Mouse (Mus musculus) myocyte (in vitro differentiated cells): ENCODE results near the gene Brsk1.

Experiments used
- E2F4 ChIP-seq: IDR thresholded peaks from one replicate; pipeline ENCODE4 v1.6.1; 2011; ENCODE audit warnings: mild to moderate bottlenecking, control low read depth, moderate library complexity; ENCODE audit not compliant: insufficient read depth
- MAX ChIP-seq: IDR thresholded peaks from one replicate; pipeline ENCODE4 v1.6.1; 2011; ENCODE audit warnings: low read depth, mild to moderate bottlenecking, control low read depth
- MYOD1 ChIP-seq, 3 experiments: IDR thresholded peaks; one replicate each; pipeline ENCODE4 v1.6.1; 2011; ENCODE audit warnings: control low read depth in 2 of 3, low read depth in 2 of 3, mild to moderate bottlenecking in 2 of 3, moderate library complexity in 1 of 3; ENCODE audit not compliant: insufficient read length in 2 of 3, control insufficient read depth in 1 of 3
- MYOG ChIP-seq, 3 experiments: IDR thresholded peaks; one replicate each; pipeline ENCODE4 v1.6.1; 2011; ENCODE audit warnings: control low read depth in 2 of 3, low read depth in 2 of 3, mild to moderate bottlenecking in 2 of 3; ENCODE audit not compliant: insufficient read length in 2 of 3, control insufficient read depth in 1 of 3, insufficient read depth in 1 of 3
- POLR2A ChIP-seq: IDR thresholded peaks from one replicate; pipeline ENCODE4 v1.6.1; 2011; ENCODE audit warnings: low read depth, mild to moderate bottlenecking, control low read depth, moderate library complexity; ENCODE audit not compliant: insufficient read length
- TCF12 ChIP-seq: IDR thresholded peaks from one replicate; pipeline ENCODE4 v1.6.1; 2011; ENCODE audit warnings: mild to moderate bottlenecking, control low read depth; ENCODE audit not compliant: poor library complexity, insufficient read depth, severe bottlenecking
- TCF3 ChIP-seq: IDR thresholded peaks from one replicate; pipeline ENCODE4 v1.6.1; 2011; ENCODE audit warnings: low read depth, control low read depth; ENCODE audit not compliant: insufficient read length

- TF ChIP-seq TCF12 = no peak
- TF ChIP-seq E2F4 = no peak
- no peak for TF ChIP-seq TCF3
- TF ChIP-seq POLR2A = no peak
- no peak for TF ChIP-seq MYOD1 (IDR thresholded peaks at IDR 0.05; ENCODE audit: control insufficient read depth in 1 of 3, insufficient read length in 2 of 3, low read depth in 2 of 3)
- no peak for TF ChIP-seq MAX
- TF ChIP-seq MYOG (IDR thresholded peaks at IDR 0.05; ENCODE audit: control insufficient read depth in 1 of 3, insufficient read depth in 1 of 3, insufficient read length in 2 of 3, low read depth in 2 of 3) = no peak
Measured at GRCm38 (mm10) chr7:4671956-4672355, 18.4 kb upstream of the Brsk1 start.
